Mouse (Mus musculus): ENCODE measurements around the gene Rfesd. TPM values are rescaled to one million over a fixed set of nuclear protein-coding genes. Genes with fewer than 3 reads are reported as not detected.
A peak's percentile ranks its signal among the peaks of the same experiment; 100 is the strongest.

Rfesd gene
- polyA plus RNA-seq, 1 experiment: 3.7 TPM

- TF ChIP-seq FLI1 (IDR thresholded peaks at IDR 0.05; ENCODE audit: low read length): no peak
- TF ChIP-seq GATA1 (IDR thresholded peaks at IDR 0.05; ENCODE audit: borderline replicate concordance, low read length): no peak
- Histone ChIP-seq H3K27me3 (replicated peaks) (peaks cover 31% of the 10 kb centered on the region), H3K4me3 (replicated peaks) (peak overlapping the region; percentile 92), H3K9me3 (no peaks in the 10 kb centered on the region), H3K36me3 (replicated peaks; ENCODE audit: low read length) (no peaks in the 10 kb centered on the region), H3K4me1 (peaks cover 17% of the 10 kb centered on the region)
Observed at GRCm38 (mm10) chr13:76055391-76056232, 37.1 kb upstream of the Rfesd start.

GRCm38 (mm10) chr13:76044971-76045370, 26.5 kb upstream of the Rfesd start:
- Histone ChIP-seq H3K9me3 (no peaks in the 10 kb centered on the region), H3K4me3 (replicated peaks) (no peak overlapping the region), H3K27me3 (replicated peaks) (no peaks in the 10 kb centered on the region), H3K4me1 (peaks cover 32% of the 10 kb centered on the region), H3K36me3 (replicated peaks; ENCODE audit: low read length) (no peaks in the 10 kb centered on the region)
- no peak for TF ChIP-seq FLI1 (IDR thresholded peaks at IDR 0.05; ENCODE audit: low read length)
- no peak for TF ChIP-seq GATA1 (IDR thresholded peaks at IDR 0.05; ENCODE audit: borderline replicate concordance, low read length)

GRCm38 (mm10) chr13:76042455-76042854, 23.9 kb upstream of the Rfesd start:
- Histone ChIP-seq H3K4me3 (replicated peaks) (no peak overlapping the region), H3K36me3 (replicated peaks; ENCODE audit: low read length) (no peaks in the 10 kb centered on the region), H3K4me1 (peaks cover 22% of the 10 kb centered on the region), H3K9me3 (no peaks in the 10 kb centered on the region), H3K27me3 (replicated peaks) (no peaks in the 10 kb centered on the region)
- TF ChIP-seq FLI1 (IDR thresholded peaks at IDR 0.05; ENCODE audit: low read length): no peak
- TF ChIP-seq GATA1 (IDR thresholded peaks at IDR 0.05; ENCODE audit: borderline replicate concordance, low read length): no peak

GRCm38 (mm10) chr13:76024588-76024987, 6.1 kb upstream of the Rfesd start:
- H3K4me3 ChIP-seq (replicated peaks): no peak overlapping the region
- H3K27me3 ChIP-seq (replicated peaks): peaks cover 2% of the 10 kb centered on the region
- no peak for TF ChIP-seq FLI1 (IDR thresholded peaks at IDR 0.05; ENCODE audit: low read length)
- no peak for TF ChIP-seq GATA1 (IDR thresholded peaks at IDR 0.05; ENCODE audit: borderline replicate concordance, low read length)
- no peaks in the 10 kb centered on the region for H3K36me3 ChIP-seq (replicated peaks; ENCODE audit: low read length)
- H3K4me1 ChIP-seq: peaks cover 17% of the 10 kb centered on the region
- no peaks in the 10 kb centered on the region for H3K9me3 ChIP-seq

- no peak for TF ChIP-seq FLI1 (IDR thresholded peaks at IDR 0.05; ENCODE audit: low read length)
- TF ChIP-seq GATA1 (IDR thresholded peaks at IDR 0.05; ENCODE audit: borderline replicate concordance, low read length): no peak
Observed at GRCm38 (mm10) chr13:76021782-76022181, 3.3 kb upstream of the Rfesd start.

GRCm38 (mm10) chr13:76018844-76019400, 403 bp upstream of the Rfesd start:
- peaks cover 2% of the 10 kb centered on the region for H3K36me3 ChIP-seq (replicated peaks; ENCODE audit: low read length)
- no peaks in the 10 kb centered on the region for H3K27me3 ChIP-seq (replicated peaks)
- peaks cover 15% of the 10 kb centered on the region for H3K4me1 ChIP-seq
- H3K9me3 ChIP-seq: no peaks in the 10 kb centered on the region
- no peak for TF ChIP-seq GATA1 (IDR thresholded peaks at IDR 0.05; ENCODE audit: borderline replicate concordance, low read length)
- no peak for TF ChIP-seq FLI1 (IDR thresholded peaks at IDR 0.05; ENCODE audit: low read length)
- peak overlapping the region; percentile 95 for H3K4me3 ChIP-seq (replicated peaks)

More at GRCm38 (mm10) chr13:76021782-76022181, 3.3 kb upstream of the Rfesd start:
- Histone ChIP-seq H3K27me3 (replicated peaks) (no peaks in the 10 kb centered on the region), H3K4me1 (peaks cover 21% of the 10 kb centered on the region), H3K9me3 (no peaks in the 10 kb centered on the region), H3K36me3 (replicated peaks; ENCODE audit: low read length) (no peaks in the 10 kb centered on the region), H3K4me3 (replicated peaks) (no peak overlapping the region)

GRCm38 (mm10) chr13:76017465-76017864, 1.1 kb downstream of the Rfesd start:
- Histone ChIP-seq H3K4me3 (replicated peaks) (peak overlapping the region; percentile 95), H3K36me3 (replicated peaks; ENCODE audit: low read length) (peaks cover 16% of the 10 kb centered on the region), H3K9me3 (no peaks in the 10 kb centered on the region), H3K27me3 (replicated peaks) (no peaks in the 10 kb centered on the region), H3K4me1 (peaks cover 22% of the 10 kb centered on the region)
- TF ChIP-seq FLI1 (IDR thresholded peaks at IDR 0.05; ENCODE audit: low read length): no peak
- TF ChIP-seq GATA1 (IDR thresholded peaks at IDR 0.05; ENCODE audit: borderline replicate concordance, low read length): no peak

GRCm38 (mm10) chr13:76014511-76014910, 4.0 kb downstream of the Rfesd start:
- H3K4me1 ChIP-seq: peaks cover 24% of the 10 kb centered on the region; the same call in 1 of the 2 replicates
- H3K27me3 ChIP-seq (replicated peaks): no peaks in the 10 kb centered on the region
- H3K9me3 ChIP-seq: no peaks in the 10 kb centered on the region
- H3K4me3 ChIP-seq (replicated peaks): no peak overlapping the region
- no peak for TF ChIP-seq GATA1 (IDR thresholded peaks at IDR 0.05; ENCODE audit: borderline replicate concordance, low read length)
- no peak for TF ChIP-seq FLI1 (IDR thresholded peaks at IDR 0.05; ENCODE audit: low read length)
- peaks cover 31% of the 10 kb centered on the region for H3K36me3 ChIP-seq (replicated peaks; ENCODE audit: low read length)

- Histone ChIP-seq H3K9me3 (no peaks in the 10 kb centered on the region), H3K27me3 (replicated peaks) (no peaks in the 10 kb centered on the region), H3K4me1 (peaks cover 6% of the 10 kb centered on the region), H3K36me3 (replicated peaks; ENCODE audit: low read length) (peaks cover 38% of the 10 kb centered on the region), H3K4me3 (replicated peaks) (no peak overlapping the region)
- no peak for TF ChIP-seq FLI1 (IDR thresholded peaks at IDR 0.05; ENCODE audit: low read length)
- no peak for TF ChIP-seq GATA1 (IDR thresholded peaks at IDR 0.05; ENCODE audit: borderline replicate concordance, low read length)
Observed at GRCm38 (mm10) chr13:76003272-76003671, 15.2 kb downstream of the Rfesd start.
